Mouse (Mus musculus) heart, postnatal 0 days (tissue): ENCODE measurements around the gene Aar2. TPM values are rescaled to one million over a fixed set of nuclear protein-coding genes. Genes with fewer than 3 reads are reported as not detected.

Experiments used
- ATAC-seq: fragments of 200-750 bp; cut with Nextera tagmentation; 2 replicates; pipeline ENCODE4 v1.8.0; 2017; ENCODE audit warnings: low read depth, moderate number of reproducible peaks, moderate library complexity; ENCODE audit not compliant: insufficient read depth
- DNase-seq: peaks from one replicate; pipeline ENCODE4 v3.0.0-alpha.2; 2016; ENCODE audit warnings: low spot score
- H3K27ac ChIP-seq: fragments of 300-500 bp; sonication (generic); 2 replicates; pipeline ENCODE4 v1.5.1; 2014; ENCODE audit warnings: low read depth, mild to moderate bottlenecking
- H3K27me3 ChIP-seq: fragments of 300-500 bp; sonication (generic); 2 replicates; pipeline ENCODE4 v1.6.1; 2014; ENCODE audit warnings: low read length, mixed read lengths; ENCODE audit not compliant: control insufficient read depth, insufficient read depth
- H3K36me3 ChIP-seq: fragments of 300-500 bp; sonication (generic); replicated peaks from 2 replicates; pipeline ENCODE4 v1.6.1; 2014; ENCODE audit warnings: low read length, mixed read lengths; ENCODE audit not compliant: control insufficient read depth, insufficient read depth
- H3K4me1 ChIP-seq: fragments of 300-500 bp; sonication (generic); 2 replicates; pipeline ENCODE4 v1.6.1; 2014; ENCODE audit warnings: antibody characterized with exemption; ENCODE audit not compliant: control insufficient read depth, insufficient read depth
- H3K4me2 ChIP-seq: fragments of 300-500 bp; sonication (generic); 2 replicates; pipeline ENCODE4 v1.6.1; 2014; ENCODE audit warnings: low read depth, mild to moderate bottlenecking, low read length, moderate library complexity
- H3K4me3 ChIP-seq: fragments of 300-500 bp; sonication (generic); 2 replicates; pipeline ENCODE4 v1.5.1; 2014; ENCODE audit warnings: low read depth, low read length
- H3K9ac ChIP-seq: fragments of 300-500 bp; sonication (generic); replicated peaks from 2 replicates; pipeline ENCODE4 v1.6.1; 2014; ENCODE audit warnings: low read depth, low read length, mixed read lengths
- H3K9me3 ChIP-seq: fragments of 300-500 bp; sonication (generic); replicated peaks from 2 replicates; pipeline ENCODE4 v1.6.1; 2016; ENCODE audit warnings: low read length; ENCODE audit not compliant: control insufficient read depth
- CTCF ChIP-seq: IDR thresholded peaks from 2 replicates; pipeline ENCODE4 v1.5.1; 2016; ENCODE audit warnings: antibody characterized with exemption, control low read depth, low read depth
- EP300 ChIP-seq: IDR thresholded peaks from 2 replicates; pipeline ENCODE4 v1.6.1; 2016; ENCODE audit warnings: antibody characterized with exemption, low read depth
- WGBS: fragments of 180-500 bp; shearing (Covaris S2); extraction: QIAGEN DNeasy Blood & Tissue Kit; methylation state at CpG from one replicate; pipeline ENCODE4 v1.1.7; 2014; 5-methylcytosine and 5-hydroxymethylcytosine counted together
- polyA plus RNA-seq: library from polyadenylated mRNA; unstranded; fragments of >200 nt; fragmentation: Nextera tagmentation; extraction: Ambion mirVana; gene quantifications from 2 replicates; pipeline ENCODE4 v1.2.1, GENCODE M21; 2015
- total RNA-seq: library from RNA; depleted of rRNA; stranded (reverse); fragments of >200 nt; gene quantifications from 2 replicates; pipeline ENCODE4 v1.2.3, GENCODE M21; 2014; ENCODE audit warnings: low replicate concordance

Aar2 gene
- total and polyA plus RNA-seq, 2 experiments from 2014 or later: 19.4 to 36.2 TPM

DNA sequence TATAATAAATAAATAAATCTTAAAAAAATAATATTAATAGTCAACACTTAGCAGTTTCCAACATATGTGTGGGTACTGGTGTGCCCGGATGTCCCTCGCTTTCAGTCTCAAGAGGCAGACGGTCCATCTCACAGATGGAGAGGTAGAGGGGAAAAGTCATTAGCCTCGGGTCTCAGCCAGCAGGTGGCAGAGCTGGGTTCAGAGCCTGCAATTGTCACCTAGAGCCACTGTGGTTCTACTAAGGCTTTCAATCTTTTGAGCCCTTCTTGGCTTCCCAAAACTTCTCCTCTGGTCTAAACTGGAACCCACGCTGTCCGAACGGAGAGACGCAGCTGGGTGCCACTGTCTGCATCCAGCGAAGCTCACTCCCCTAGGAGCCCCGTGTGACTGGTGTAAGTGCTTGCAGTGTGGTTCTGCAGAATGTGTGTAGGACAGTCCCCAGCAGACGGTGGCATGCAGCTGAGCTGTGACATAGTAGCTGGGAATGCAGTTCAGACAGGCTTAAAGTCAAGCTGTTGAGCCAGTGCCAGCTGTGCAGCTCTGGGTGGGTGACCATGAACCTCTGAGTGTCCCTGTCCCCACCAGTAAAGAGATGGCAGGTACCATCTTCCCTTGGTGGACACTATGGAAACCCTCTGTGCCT is 36.9 kb downstream of the Aar2 start:
- 46% methylated on average over 11 of the region's 11 CpGs for WGBS
- Histone ChIP-seq H3K27me3 (no peaks in the 10 kb centered on the region), H3K9me3 (no peaks in the 10 kb centered on the region), H3K36me3 (no peaks in the 10 kb centered on the region), H3K27ac (peak overlapping the region; percentile 89), H3K9ac (no peak overlapping the region), H3K4me2 (no peak overlapping the region), H3K4me3 (no peak overlapping the region), H3K4me1 (peaks cover 22% of the 10 kb centered on the region)
- ATAC-seq (peak; percentile 62), DNase-seq (peak; percentile 49)
- TF ChIP-seq CTCF (peak; percentile 44), EP300 (no peak)

DNA sequence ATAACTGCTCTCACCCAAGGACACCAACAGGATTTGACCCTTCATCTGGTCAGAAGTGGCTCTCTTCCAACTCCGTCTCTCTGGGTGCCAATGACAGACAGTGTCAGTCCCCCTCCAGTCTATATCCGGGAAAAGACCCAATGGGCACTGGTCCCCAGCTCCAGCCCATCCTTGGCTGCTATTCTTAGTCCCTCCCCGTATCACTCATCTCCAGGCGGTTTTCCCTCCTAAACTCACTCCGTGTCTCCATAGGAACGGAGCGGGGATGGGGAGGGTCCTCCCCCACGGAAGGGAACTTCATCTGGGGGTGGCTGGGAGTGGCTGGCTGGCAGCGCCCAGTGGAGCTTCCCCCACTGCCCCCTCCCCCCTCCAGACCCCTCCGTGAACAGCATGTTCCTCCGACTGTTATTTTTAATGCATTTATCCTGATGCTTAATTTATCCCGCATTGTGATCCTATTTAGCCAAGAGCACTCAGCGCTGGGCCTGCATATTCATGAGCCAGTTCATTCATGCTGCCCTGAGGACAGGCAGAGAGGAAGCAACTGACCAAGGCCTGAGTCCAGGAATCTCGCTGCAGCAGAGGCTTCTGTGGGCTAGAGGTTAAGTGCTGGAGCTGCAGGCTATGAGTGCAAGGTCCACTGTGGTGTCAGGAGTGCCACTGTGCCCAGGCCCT is 37.5 kb downstream of the Aar2 start:
- TF ChIP-seq CTCF (no peak), EP300 (no peak)
- DNase-seq: peak; percentile 73
- no peak overlapping the region; the same call in 1 of the 2 replicates for H3K4me2 ChIP-seq
- H3K36me3 ChIP-seq: no peaks in the 10 kb centered on the region
- H3K27ac ChIP-seq: peak overlapping the region; percentile 89
- H3K9ac ChIP-seq: no peak overlapping the region
- no peaks in the 10 kb centered on the region for H3K9me3 ChIP-seq
- no peaks in the 10 kb centered on the region for H3K27me3 ChIP-seq
- H3K4me3 ChIP-seq: no peak overlapping the region
- 26% methylated on average over 14 of the region's 14 CpGs for WGBS
- peak; percentile 76 for ATAC-seq
- H3K4me1 ChIP-seq: peaks cover 22% of the 10 kb centered on the region

DNA sequence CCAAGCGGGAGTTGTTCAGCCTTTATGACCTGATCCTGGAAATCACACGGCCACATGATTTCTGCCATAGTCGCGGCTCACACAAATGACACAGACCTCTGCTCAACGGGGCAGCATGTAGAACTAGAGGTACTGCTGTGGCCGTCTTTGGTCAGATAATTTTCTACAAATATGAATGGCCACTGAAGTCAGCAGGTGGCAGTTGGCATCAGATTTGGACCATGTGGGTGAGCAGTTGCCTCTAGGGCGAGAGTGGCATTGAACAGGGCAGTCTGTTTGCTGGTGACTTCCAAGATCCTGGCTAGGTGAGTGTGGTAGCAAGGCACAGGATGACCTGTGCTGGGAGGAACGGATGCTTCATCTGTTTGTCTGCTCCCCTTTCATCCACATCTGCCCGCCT is 42.1 kb downstream of the Aar2 start:
- H3K4me1 ChIP-seq: peaks cover 12% of the 10 kb centered on the region; the same call in 1 of the 2 replicates
- H3K36me3 ChIP-seq: no peaks in the 10 kb centered on the region
- H3K4me3 ChIP-seq: no peak overlapping the region
- H3K27ac ChIP-seq: no peak overlapping the region
- no peak for DNase-seq
- 85% methylated on average over 9 of the region's 9 CpGs for WGBS
- ATAC-seq: no peak
- H3K9ac ChIP-seq: no peak overlapping the region
- H3K9me3 ChIP-seq: no peaks in the 10 kb centered on the region
- no peak overlapping the region for H3K4me2 ChIP-seq
- no peaks in the 10 kb centered on the region for H3K27me3 ChIP-seq
- TF ChIP-seq CTCF (no peak), EP300 (no peak)

DNA sequence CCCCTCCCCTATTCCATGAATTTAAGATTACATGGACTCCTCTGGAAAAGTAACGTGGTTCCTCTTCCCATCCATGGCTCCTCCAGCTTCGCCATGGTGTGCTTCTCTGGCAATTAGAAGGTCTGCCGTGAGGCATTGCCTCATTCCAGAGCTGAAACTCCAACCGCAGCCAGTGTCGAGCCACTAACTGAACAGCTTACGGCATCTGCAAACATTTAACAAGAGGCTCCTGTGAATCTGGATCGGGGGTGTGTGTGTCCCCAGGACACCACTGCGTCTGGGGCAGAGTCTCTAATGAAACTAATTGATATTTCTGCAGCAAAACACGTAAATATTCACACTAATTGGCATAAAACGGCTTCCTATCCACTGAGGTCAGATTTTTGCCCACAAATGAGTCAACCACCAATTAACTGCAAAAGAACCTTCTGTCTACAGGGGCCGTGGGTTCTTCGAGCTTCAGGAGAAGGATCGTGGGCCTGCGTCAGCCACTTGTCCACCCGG is 47.7 kb downstream of the Aar2 start:
- DNase-seq (no peak), ATAC-seq (no peak)
- WGBS: 70% methylated on average over 15 of the region's 15 CpGs

DNA sequence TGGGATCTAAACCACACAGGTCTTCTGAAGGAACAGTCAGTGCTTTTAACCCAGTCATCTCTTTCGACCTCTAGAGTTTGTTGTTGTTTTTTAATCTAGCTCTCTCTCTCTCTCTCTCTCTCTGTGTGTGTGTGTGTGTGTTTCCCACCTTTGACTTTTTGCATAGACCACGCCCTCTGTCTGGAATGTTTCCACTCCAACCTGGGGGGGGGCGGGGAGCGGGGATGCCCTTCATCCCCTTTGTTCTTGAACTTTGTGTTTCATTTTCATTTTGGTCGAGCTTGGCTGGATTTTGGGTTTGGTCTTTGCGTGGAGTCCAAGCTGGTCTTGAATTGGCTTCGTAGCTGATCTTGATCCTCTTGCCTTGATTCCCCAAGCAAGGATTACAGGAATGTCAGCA is 55.2 kb downstream of the Aar2 start:
- 80% methylated on average over 7 of the region's 7 CpGs for WGBS
- no peaks in the 10 kb centered on the region for H3K27me3 ChIP-seq
- H3K9ac ChIP-seq: no peak overlapping the region
- no peaks in the 10 kb centered on the region; the same call in 1 of the 2 replicates for H3K9me3 ChIP-seq
- TF ChIP-seq EP300: no peak
- no peak for TF ChIP-seq CTCF
- H3K4me3 ChIP-seq: no peak overlapping the region
- H3K4me1 ChIP-seq: no peaks in the 10 kb centered on the region
- H3K4me2 ChIP-seq: no peak overlapping the region
- no peaks in the 10 kb centered on the region for H3K36me3 ChIP-seq
- ATAC-seq: no peak
- H3K27ac ChIP-seq: no peak overlapping the region
- DNase-seq: no peak

More for the DNA sequence above, 47.7 kb downstream of the Aar2 start:
- Histone ChIP-seq H3K4me1 (no peaks in the 10 kb centered on the region), H3K9me3 (no peaks in the 10 kb centered on the region), H3K9ac (no peak overlapping the region), H3K36me3 (no peaks in the 10 kb centered on the region), H3K27me3 (no peaks in the 10 kb centered on the region), H3K4me3 (no peak overlapping the region), H3K4me2 (no peak overlapping the region), H3K27ac (no peak overlapping the region)
- TF ChIP-seq EP300 (no peak), CTCF (no peak)
